Mouse (Mus musculus): ENCODE results near the gene Slc50a1.

The Slc50a1 gene

GRCm38 (mm10) chr3:89232614-89233013 is 37.8 kb downstream of the Slc50a1 start:
- no peak for DNase-seq (ENCODE audit: low read depth, low spot score)

- DNase-seq (ENCODE audit: low read depth, low spot score): no peak
These were observed 38.5 kb downstream of the Slc50a1 start for GRCm38 (mm10) chr3:89231772-89232275.

- DNase-seq (ENCODE audit: low read depth, low spot score): no peak
These were observed 39.0 kb downstream of the Slc50a1 start for GRCm38 (mm10) chr3:89231345-89231744.

GRCm38 (mm10) chr3:89230561-89230960 is 39.8 kb downstream of the Slc50a1 start:
- no peak for DNase-seq (ENCODE audit: low read depth, low spot score)

- no peak for DNase-seq (ENCODE audit: low read depth, low spot score)
These were observed 41.1 kb downstream of the Slc50a1 start for GRCm38 (mm10) chr3:89229276-89229675.

GRCm38 (mm10) chr3:89228836-89229235 is 41.5 kb downstream of the Slc50a1 start, which contains the start of gene Muc1:
Gene Muc1, plus strand, starts transcription at chr3:89229057.
- no peak for DNase-seq (ENCODE audit: low read depth, low spot score)

- DNase-seq (ENCODE audit: low read depth, low spot score): peak; percentile 94
These were observed 42.2 kb downstream of the Slc50a1 start for GRCm38 (mm10) chr3:89228180-89228549.

GRCm38 (mm10) chr3:89227307-89228179 is 42.8 kb downstream of the Slc50a1 start:
- peak; percentile 97 for DNase-seq (ENCODE audit: low read depth, low spot score)

GRCm38 (mm10) chr3:89226900-89227299 is 43.5 kb downstream of the Slc50a1 start, which contains the start of gene Mtx1:
Gene Mtx1, minus strand, starts transcription at chr3:89227088.
- DNase-seq (ENCODE audit: low read depth, low spot score): no peak

GRCm38 (mm10) chr3:89226361-89226760 is 44.0 kb downstream of the Slc50a1 start:
- no peak for DNase-seq (ENCODE audit: low read depth, low spot score)

- no peak for DNase-seq (ENCODE audit: low read depth, low spot score)
These were observed 44.5 kb downstream of the Slc50a1 start for GRCm38 (mm10) chr3:89225918-89226317.

GRCm38 (mm10) chr3:89225321-89225815 is 45.0 kb downstream of the Slc50a1 start:
- DNase-seq (ENCODE audit: low read depth, low spot score): no peak

- DNase-seq (ENCODE audit: low read depth, low spot score): no peak
These were observed 45.6 kb downstream of the Slc50a1 start for GRCm38 (mm10) chr3:89224796-89225195.

GRCm38 (mm10) chr3:89221167-89221566 is 49.2 kb downstream of the Slc50a1 start:
- DNase-seq (ENCODE audit: low read depth, low spot score): no peak

GRCm38 (mm10) chr3:89219546-89219945 is 50.8 kb downstream of the Slc50a1 start:
- DNase-seq (ENCODE audit: low read depth, low spot score): peak; percentile 51

- no peak for DNase-seq (ENCODE audit: low read depth, low spot score)
These were observed 52.1 kb downstream of the Slc50a1 start for GRCm38 (mm10) chr3:89218271-89218670.
